Mouse (Mus musculus) ES-Bruce4 (cell line): Measurements from ENCODE around the gene Gnrhr.

Experiments used
- CTCF ChIP-seq: IDR thresholded peaks from one replicate; pipeline ENCODE4 v1.8.1; 2011; ENCODE audit warnings: low read depth, low read length
- POLR2A ChIP-seq: IDR thresholded peaks from one replicate; pipeline ENCODE4 v1.8.1; 2011; ENCODE audit warnings: low read length; ENCODE audit not compliant: insufficient read depth

DNA sequence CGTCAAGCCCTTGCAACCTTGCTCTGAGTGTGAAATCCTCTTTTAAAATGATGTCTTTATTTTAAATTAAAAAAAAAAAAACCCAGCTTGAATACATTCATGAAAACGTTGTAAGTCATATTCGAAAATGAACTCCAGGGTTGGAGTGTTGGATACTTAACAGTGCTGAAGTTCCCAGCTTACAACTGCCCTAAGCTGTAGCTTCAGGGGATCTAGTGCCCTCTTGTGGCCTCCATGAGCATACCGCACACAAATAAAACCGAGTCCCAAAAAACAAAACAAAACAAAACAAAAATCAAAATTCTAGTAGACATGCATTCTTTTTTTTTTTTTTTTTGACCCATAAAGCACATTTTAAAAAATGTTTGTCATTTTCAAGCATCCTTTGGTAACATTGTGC is 6.9 kb downstream of the Gnrhr start:
- TF ChIP-seq CTCF, result peak; percentile 51
- TF ChIP-seq POLR2A, result no peak
